8 mouse cellular contexts compared by ENCODE assay signal in genomic region chr3:153911197-153911881, GRCm38 (mm10). TPM values are rescaled to one million over a fixed set of nuclear protein-coding genes. Genes with fewer than 3 reads are reported as not detected.
DNase-seq lines count a peak whose midpoint lies in the region; ATAC-seq and TF ChIP-seq lines count a peak whose summit lies in the region.

No protein-coding gene starts in this region.

- no peaks in the 10 kb centered on the region for H3K27me3 ChIP-seq in forebrain, embryonic 15.5 days
- no peaks in the 10 kb centered on the region for H3K27me3 ChIP-seq in limb, embryonic 12.5 days
- no peaks in the 10 kb centered on the region for H3K27me3 ChIP-seq in stomach, postnatal 0 days (ENCODE audit: control insufficient read depth, insufficient read depth, low read length)

- H3K36me3 ChIP-seq in forebrain, embryonic 15.5 days = peaks cover 43% of the 10 kb centered on the region
- peaks cover 53% of the 10 kb centered on the region for H3K36me3 ChIP-seq in limb, embryonic 12.5 days
- peaks cover 24% of the 10 kb centered on the region for H3K36me3 ChIP-seq in stomach, postnatal 0 days (ENCODE audit: control insufficient read depth, insufficient read depth, low read length)

- TF ChIP-seq EP300 in stomach, postnatal 0 days (optimal IDR thresholded peaks at IDR 0.05) = no peak

- 50% methylated on average over 8 of the region's 8 CpGs for whole genome bisulfite sequencing in forebrain, embryonic 15.5 days
- 52% methylated on average over 8 of the region's 8 CpGs for WGBS in limb, embryonic 12.5 days
- WGBS in stomach, postnatal 0 days = 26% methylated on average over 8 of the region's 8 CpGs

- peaks cover 35% of the 10 kb centered on the region for H3K4me1 ChIP-seq in forebrain, embryonic 15.5 days
- H3K4me1 ChIP-seq in limb, embryonic 12.5 days (replicated peaks) = peaks cover 46% of the 10 kb centered on the region
- H3K4me1 ChIP-seq in stomach, postnatal 0 days (replicated peaks; ENCODE audit: control insufficient read depth, insufficient read depth) = 0 out of 2 replicates have a peak, but pooled peaks cover 4% of the 10 kb centered on the region

- peak overlapping the region; percentile 95 for H3K9ac ChIP-seq in forebrain, embryonic 15.5 days (replicated peaks)
- H3K9ac ChIP-seq in limb, embryonic 12.5 days (replicated peaks) = peak overlapping the region; percentile 95
- peak overlapping the region; percentile 96 for H3K9ac ChIP-seq in stomach, postnatal 0 days (ENCODE audit: low read length)

- DNase-seq in left cerebral cortex, postnatal 4 days = peak; percentile 23
- no peak for DNase-seq in left cerebral cortex, adult 18-20 months (ENCODE audit: low spot score in 2 of 2)
- peak; percentile 45 for DNase-seq in ZHBTc4 (ENCODE audit: low read depth, low spot score)
- DNase-seq in stomach, postnatal 0 days (ENCODE audit: low spot score) = peak; percentile 37
- no peak for DNase-seq in urinary bladder, postnatal 25 days (ENCODE audit: low spot score)
- DNase-seq in left cerebral cortex, postnatal 14 days (ENCODE audit: low spot score in 2 of 2) = no peak

- no peak for ATAC-seq in forebrain, embryonic 15.5 days (replicated peaks)
- ATAC-seq in limb, embryonic 12.5 days (ENCODE audit: insufficient number of reproducible peaks, insufficient read depth, low FRiP score, low TSS enrichment, low read depth) = no peak
- no peak for ATAC-seq in stomach, postnatal 0 days (ENCODE audit: low FRiP score, low TSS enrichment)

- peak overlapping the region; percentile 55 for H3K4me2 ChIP-seq in forebrain, embryonic 15.5 days (replicated peaks)
- H3K4me2 ChIP-seq in limb, embryonic 12.5 days = peak overlapping the region; percentile 91
- H3K4me2 ChIP-seq in stomach, postnatal 0 days (replicated peaks; ENCODE audit: low read depth) = peak overlapping the region; percentile 67

- no peak for TF ChIP-seq CTCF in stomach, postnatal 0 days (IDR thresholded peaks at IDR 0.05; ENCODE audit: low read depth)

- no peaks in the 10 kb centered on the region for H3K9me3 ChIP-seq in forebrain, embryonic 15.5 days
- no peaks in the 10 kb centered on the region for H3K9me3 ChIP-seq in limb, embryonic 12.5 days
- no peaks in the 10 kb centered on the region for H3K9me3 ChIP-seq in stomach, postnatal 0 days (ENCODE audit: control insufficient read depth, low read length)

- H3K27ac ChIP-seq in forebrain, embryonic 15.5 days (replicated peaks) = no peak overlapping the region
- H3K27ac ChIP-seq in limb, embryonic 12.5 days = 0 out of 2 replicates have a peak overlapping the region, but pooled peaks have one; percentile 35
- H3K27ac ChIP-seq in stomach, postnatal 0 days (replicated peaks) = 0 out of 2 replicates have a peak overlapping the region, but pooled peaks have one; percentile 14

- peak overlapping the region; percentile 87 for H3K4me3 ChIP-seq in forebrain, embryonic 15.5 days
- H3K4me3 ChIP-seq in limb, embryonic 12.5 days (replicated peaks) = peak overlapping the region; percentile 80
- H3K4me3 ChIP-seq in stomach, postnatal 0 days (ENCODE audit: low read depth, low read length) = peak overlapping the region; percentile 86

- intact Hi-C loops in left cerebral cortex, postnatal 4 days (cut with DNase I) = no loop called here
- intact Hi-C loops in left cerebral cortex, postnatal 14 days (cut with DNase I) = no loop called here

RNA-seq across cellular contexts. Expression of gene Rabggtb, which starts 1.5 kb away (rescaled TPM):
- total RNA-seq in left cerebral cortex, postnatal 4 days (2021) = 10 to 100 TPM; 57.7 to 64.1 TPM
- 10 to 100 TPM; 69.3 to 71.3 TPM for total RNA-seq in left cerebral cortex, adult 18-20 months (2021)
- polyA plus RNA-seq in forebrain, embryonic 15.5 days (2015; fragmentation: Nextera tagmentation; extraction: Ambion mirVana) = 44.0 and 47.0 TPM in 2 replicates
- 39.6 and 46.3 TPM in 2 replicates for polyA plus RNA-seq in limb, embryonic 12.5 days (2016; fragmentation: Nextera tagmentation; extraction: Ambion mirVana)
- polyA plus RNA-seq in stomach, postnatal 0 days (2015; fragmentation: Nextera tagmentation; extraction: Ambion mirVana) = 27.5 and 29.8 TPM in 2 replicates
- total RNA-seq in left cerebral cortex, postnatal 14 days (2021) = 10 to 100 TPM; 65.3 to 66.7 TPM

RNA-seq across cellular contexts. Expression of gene Msh4, which starts 5.4 kb away (rescaled TPM):
- total RNA-seq in left cerebral cortex, postnatal 4 days (2021) = under 1 TPM; 0.64 to 0.97 TPM
- total RNA-seq in left cerebral cortex, adult 18-20 months (2021) = under 1 TPM; 0.14 to 0.28 TPM
- polyA plus RNA-seq in forebrain, embryonic 15.5 days (2015; fragmentation: Nextera tagmentation; extraction: Ambion mirVana) = 0.15 and 0.27 TPM in 2 replicates
- 0.06 and 0.15 TPM in 2 replicates for polyA plus RNA-seq in limb, embryonic 12.5 days (2016; fragmentation: Nextera tagmentation; extraction: Ambion mirVana)
- 0.04 and 0.10 TPM in 2 replicates for polyA plus RNA-seq in stomach, postnatal 0 days (2015; fragmentation: Nextera tagmentation; extraction: Ambion mirVana)
- under 1 TPM; 0.22 to 0.30 TPM for total RNA-seq in left cerebral cortex, postnatal 14 days (2021)

RNA-seq across cellular contexts. Expression of gene Acadm, which starts 33.1 kb away (rescaled TPM):
- 10 to 100 TPM; 29.5 to 33.9 TPM for total RNA-seq in left cerebral cortex, postnatal 4 days (2021)
- total RNA-seq in left cerebral cortex, adult 18-20 months (2021) = 10 to 100 TPM; 39.9 to 41.1 TPM
- polyA plus RNA-seq in forebrain, embryonic 15.5 days (2015; fragmentation: Nextera tagmentation; extraction: Ambion mirVana) = 38.9 and 41.4 TPM in 2 replicates
- polyA plus RNA-seq in limb, embryonic 12.5 days (2016; fragmentation: Nextera tagmentation; extraction: Ambion mirVana) = 53.2 and 54.4 TPM in 2 replicates
- 85.5 and 88.0 TPM in 2 replicates for polyA plus RNA-seq in stomach, postnatal 0 days (2015; fragmentation: Nextera tagmentation; extraction: Ambion mirVana)
- total RNA-seq in left cerebral cortex, postnatal 14 days (2021) = 10 to 100 TPM; 33.9 to 34.2 TPM

Comparison
In these comparisons a context has a peak if more than half of its experiments do, and no peak if none do; other contexts are left out.
1. DNase-seq: peak in left cerebral cortex, postnatal 4 days (single experiment), ZHBTc4 (single experiment) and stomach, postnatal 0 days (single experiment); none in left cerebral cortex, adult 18-20 months (0 of 2), urinary bladder, postnatal 25 days (single experiment) and left cerebral cortex, postnatal 14 days (0 of 2).
2. Peak in every context shown above with its lines, with median percentiles within 50 percentile points of each other: H3K4me2 ChIP-seq, H3K4me3 ChIP-seq and H3K9ac ChIP-seq.